Mouse (Mus musculus): ENCODE results near the gene Kcnc1.

DNA sequence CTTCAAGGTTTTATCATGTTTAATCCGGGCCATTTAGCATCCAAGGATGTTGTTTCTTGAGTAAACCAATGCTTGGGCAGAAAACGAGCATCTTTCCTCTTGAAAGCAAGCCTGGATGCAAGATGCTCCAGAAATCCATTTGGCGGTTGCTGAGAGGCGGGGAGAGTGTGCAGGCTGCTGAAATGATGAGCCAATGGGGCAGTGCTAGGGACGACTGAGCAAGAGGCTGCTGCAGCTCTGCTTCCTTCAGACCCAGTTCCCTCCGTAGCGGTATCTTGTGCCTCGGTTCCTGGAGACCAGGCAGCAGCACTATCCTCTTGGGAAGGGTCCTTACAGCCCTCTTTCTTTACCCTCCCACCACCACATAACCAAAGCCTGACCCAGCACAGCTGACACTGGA, 66.0 kb downstream of the Kcnc1 start:
- no peak for TF ChIP-seq CTCF (IDR thresholded peaks at IDR 0.05; ENCODE audit: borderline replicate concordance, extremely low read depth, insufficient read depth, insufficient read length)
- TF ChIP-seq POLR2A (IDR thresholded peaks at IDR 0.05; ENCODE audit: borderline replicate concordance, extremely low read depth, insufficient read depth, insufficient read length, poor library complexity, severe bottlenecking): no peak

Data from brain, embryonic 14.5 days (tissue).